Mouse (Mus musculus) cerebellum, postnatal 4 days (tissue): ENCODE measurements around the gene Lrrc8d.
"Not testable (repeated sequence)": the region's sequence is repeated elsewhere in the genome, so short reads cannot be mapped to it uniquely, and the experiment has no call there.

Experiments used
- DNase-seq, 2 experiments: peaks; one replicate each; pipeline ENCODE4 v3.0.0; 2022; ENCODE audit warnings: low spot score in 2 of 2, mixed read lengths in 1 of 2

Gene Lrrc8d

DNA sequence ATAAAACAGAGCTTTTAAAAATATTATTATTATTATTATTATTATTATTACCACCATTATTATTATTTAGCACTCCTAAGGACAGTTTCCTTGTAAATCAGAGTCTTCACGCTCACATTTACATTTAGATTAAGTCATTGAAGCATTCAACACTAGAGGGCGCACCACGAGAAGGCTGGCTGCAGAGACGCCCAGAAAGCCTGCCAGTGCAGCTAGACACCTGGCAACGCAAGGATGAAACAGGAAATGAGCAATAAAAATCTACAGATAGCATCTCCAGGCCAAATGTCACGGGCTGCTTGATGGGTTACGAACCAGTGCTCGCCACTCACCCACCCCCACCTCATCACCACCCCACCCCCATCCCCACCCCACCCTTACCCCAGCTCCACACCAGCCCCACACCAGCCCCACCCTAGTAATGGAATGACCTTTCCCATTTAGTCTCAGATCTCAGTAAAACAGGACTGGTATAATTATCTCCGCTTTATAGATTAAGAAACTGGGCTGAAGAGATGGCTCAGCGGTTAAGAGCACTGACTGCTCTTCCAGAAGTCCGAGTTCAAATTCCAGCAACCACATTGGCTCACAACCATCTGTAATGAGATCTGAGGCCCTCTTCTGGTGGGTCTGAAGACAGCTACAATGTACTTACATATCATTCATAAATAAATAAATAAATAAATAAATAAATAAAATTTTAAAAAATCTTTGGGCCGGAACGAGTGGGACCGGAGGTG is 14.7 kb upstream of the Lrrc8d start:
- DNase-seq = peak; percentile 45 to 81

DNA sequence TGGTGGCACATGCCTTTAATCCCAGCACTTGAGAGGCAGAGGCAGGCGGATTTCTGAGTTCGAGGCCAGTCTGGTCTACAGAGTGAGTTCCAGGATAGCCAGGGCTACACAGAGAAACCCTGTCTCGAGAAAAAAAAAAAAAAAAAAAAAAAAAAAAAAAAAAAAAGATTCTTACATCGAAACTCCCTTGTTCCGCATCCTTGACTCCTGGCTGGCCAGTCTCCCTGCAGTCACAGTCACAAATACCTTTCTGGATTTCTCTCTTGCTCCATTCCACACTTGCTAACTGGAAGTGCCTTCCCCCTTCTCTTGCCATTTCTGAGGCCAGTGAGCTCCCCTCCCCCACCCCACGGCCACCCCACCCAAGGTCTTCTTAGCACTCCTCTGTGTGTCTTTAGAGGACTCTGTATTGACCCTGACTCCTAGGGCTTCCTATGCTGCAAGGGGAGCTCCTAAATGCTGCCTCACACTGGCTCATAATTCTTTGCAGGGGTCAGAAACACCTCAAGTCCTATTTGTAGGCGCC is 13.9 kb upstream of the Lrrc8d start:
- DNase-seq = not testable (repeated sequence)

DNA sequence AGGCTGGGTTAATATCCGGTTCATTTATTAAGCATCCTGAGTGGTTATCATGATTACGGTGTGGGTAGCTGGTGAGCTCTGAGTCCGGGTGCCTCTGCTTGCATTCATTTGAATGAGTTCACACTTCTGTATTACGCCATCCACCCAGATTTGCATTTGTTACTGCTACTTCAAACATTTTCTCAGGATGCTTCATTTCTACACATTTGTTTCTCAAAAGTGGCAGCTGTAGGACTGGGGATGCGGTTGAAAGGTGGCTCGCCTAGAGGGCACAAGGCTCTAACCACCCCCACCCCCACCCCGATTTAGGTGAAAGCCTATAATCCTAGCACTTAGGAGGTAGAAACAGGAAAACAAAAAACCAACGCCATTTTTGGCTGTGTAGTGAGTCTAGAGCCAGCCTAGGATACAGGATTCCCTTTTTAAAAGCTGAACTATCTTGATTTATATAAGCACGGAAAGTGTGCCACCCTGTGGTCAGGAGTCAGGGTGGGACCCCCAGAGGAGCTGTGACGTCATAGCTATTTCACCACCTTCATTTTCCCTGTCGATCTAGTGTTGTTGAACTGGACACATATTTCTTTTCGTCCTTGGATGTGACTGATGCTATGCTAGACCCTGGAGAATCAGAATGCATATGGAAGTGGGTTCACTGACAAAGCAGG is 13.3 kb upstream of the Lrrc8d start:
- no peak for DNase-seq

DNA sequence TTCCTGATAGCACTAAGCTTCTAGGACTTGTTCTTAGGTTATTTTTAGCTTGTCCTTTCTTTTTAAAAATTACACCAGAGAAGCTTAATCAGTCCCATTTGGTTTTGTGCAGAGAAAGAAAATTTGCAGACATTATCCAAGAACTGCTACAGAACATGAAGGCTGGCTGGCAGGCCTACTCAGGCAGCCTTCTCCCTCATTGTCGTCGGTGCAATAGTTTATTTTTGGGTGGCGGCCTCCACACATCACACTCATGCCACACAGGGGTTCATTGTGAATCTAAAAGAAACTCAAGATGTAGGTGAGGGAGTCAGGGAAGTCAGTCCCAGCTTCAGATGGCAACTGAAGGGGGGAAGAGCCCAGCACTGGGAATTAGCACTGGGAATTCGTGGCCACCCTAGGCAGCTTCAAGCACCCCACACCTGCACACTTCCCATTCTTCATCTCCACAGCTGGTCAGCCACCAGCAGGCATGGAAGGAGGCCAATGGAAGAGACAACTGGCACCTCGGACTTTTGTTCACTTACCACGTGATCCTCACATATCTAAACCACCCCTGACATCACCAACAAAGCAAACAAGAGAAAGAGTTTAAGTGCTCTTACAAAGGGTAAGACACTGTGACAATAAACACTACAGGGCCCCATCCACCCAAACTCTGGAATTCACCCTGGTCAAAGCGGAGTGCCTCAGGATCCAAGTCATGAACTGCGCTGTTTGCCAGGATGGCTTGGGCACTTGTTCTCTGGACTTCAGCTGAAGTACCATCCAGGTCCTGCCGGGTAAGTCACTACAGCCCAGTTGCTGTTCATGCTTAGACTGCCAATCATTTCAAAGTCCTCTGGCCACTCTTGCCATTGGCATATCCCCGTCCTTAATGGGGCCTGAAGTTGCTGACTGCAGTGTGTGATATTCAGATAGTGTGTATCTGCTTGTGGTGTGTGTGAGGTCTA is 9.0 kb upstream of the Lrrc8d start:
- DNase-seq = no peak

DNA sequence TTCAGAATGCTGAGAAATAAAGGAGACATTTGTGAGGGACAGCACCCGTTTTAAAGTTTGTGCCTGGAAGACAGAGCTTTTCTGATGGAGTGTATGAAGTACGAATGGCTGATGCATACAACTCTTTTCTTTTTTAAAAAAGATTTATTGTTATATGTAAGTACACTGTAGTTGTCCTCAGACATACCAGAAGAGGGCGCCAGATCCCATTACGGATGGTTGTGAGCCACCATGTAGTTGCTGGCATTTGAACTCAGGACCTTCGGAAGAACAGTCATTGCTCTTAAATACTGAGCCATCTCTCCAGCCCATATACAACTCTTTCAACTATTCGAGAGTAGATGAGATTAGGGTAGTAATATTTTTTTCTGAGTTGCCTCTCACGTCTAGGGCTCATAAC is 8.1 kb upstream of the Lrrc8d start:
- DNase-seq = no peak

DNA sequence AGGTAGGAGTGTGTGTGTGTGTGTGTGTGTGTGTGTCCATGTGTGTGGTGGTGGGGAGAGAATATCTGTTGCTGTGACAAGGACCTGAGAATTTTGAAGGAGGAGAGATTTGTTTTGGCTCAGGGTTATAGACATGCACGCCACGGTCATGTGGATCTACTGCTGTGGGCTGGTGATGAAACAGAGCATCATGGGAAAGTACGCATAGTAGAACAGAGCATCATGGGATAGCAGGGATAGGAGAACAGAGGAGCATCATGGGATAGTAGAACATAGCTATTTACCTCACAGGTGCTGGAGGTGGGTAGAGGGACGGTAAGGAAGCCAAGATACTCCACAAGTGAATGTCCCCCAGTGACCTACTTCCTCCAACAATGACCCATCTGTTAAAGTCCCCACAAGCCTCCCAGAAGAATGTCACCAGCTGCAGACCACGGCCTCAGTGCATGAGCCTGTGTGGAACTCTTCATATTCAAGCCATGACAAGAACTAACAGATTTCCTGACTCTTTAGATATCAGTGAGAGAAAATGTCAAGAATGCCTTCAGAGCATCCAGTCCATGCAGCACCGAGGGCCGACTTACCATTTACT is 5.3 kb upstream of the Lrrc8d start:
- no peak for DNase-seq

DNA sequence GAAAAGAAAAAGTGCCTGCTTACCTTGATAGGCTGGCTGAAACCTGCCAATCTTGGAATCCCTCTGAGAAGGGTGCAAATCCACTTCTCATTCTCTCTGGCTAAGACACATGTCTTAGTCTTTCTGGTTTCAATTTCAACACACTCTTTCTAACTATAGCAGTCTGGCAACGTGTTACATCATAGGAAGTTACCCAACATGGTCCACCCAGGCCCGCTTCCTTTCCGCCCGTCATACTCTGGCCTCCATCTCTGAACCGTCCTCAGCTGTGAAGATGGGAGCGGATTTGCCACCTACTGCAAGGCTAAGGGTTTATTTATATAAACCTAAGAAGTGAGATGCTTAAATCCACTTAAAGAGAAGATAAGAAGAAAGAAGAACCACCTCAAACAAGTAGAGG is 3.7 kb upstream of the Lrrc8d start:
- DNase-seq = no peak

DNA sequence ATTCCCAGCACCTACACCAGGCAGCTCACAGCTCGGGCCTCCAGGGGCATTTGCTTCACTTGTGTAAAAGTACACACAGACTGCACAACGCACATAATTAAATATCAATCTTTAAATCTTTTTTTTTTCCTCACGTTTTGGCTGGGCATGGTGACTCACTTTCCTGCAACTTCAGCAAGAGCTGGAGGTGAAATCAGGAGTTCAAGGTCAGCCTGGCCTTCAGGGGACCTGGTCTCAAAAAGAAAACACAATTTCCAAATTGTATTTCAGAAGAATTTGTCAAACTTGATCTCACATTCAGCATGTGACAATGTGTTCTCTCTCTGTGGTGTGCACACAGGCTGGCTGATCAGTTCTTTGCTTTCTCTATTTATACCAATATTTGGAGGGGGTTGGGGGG is 1.9 kb upstream of the Lrrc8d start:
- DNase-seq = no peak

DNA sequence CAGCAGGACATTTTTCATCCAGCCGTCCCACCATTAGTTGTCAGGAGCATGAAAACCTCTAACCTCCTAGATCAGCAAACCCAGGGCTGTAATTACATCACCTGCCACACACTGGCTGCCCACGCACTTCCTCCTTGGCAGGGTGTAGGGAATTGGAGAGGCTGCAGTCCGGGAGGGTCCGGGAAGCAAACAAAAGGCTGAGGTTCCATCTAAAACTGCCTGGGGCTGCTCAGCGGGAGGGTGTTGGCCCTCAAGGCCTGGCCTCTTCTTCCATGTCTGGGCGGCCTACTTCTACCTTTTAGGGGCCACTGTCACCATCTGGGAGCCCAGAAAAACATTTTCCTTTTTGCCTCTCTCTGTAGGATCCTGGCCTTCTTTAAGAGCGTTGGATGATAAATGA is 1.1 kb upstream of the Lrrc8d start:
- no peak for DNase-seq

DNA sequence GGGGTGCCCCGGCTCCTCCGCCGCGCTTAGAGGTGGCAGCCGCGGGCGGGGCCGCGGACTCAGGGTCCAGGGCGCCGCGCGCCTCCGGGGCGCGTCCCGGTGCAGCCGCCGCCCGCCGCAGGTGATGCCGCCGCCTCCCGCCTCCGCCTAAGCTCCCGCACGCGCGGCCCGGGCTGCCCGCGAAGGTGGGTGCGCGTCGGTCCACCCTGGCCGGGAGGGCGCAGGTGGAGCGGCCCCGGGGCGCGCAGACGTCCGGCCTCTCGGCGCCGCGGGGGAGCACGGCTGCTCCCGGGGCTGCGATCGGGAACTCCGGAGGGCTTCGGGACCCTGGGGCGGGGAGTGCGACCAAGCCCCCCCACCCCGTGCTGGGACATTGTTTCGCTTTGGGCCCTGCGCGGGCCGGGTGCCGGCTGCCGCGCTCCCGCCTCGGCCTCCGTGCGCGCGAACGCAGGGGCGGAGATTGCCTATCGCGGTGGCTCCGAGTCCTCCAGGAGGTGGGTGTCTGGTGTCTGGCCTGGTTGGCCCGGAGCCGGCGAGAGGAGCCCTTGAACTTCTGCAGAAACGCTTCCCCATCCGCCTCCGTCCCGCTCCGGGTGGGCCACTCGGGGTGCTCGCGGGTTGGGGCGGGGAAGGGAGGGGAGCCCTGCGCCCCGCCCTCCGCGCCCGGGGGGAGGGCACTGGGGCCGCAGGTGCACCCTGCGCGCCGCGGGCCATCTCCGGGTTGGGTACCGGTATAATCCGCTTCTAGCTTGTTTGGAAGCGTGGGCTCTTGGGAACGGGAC is 492 bp downstream of the Lrrc8d start:
- peak; percentile 42 to 68 for DNase-seq

DNA sequence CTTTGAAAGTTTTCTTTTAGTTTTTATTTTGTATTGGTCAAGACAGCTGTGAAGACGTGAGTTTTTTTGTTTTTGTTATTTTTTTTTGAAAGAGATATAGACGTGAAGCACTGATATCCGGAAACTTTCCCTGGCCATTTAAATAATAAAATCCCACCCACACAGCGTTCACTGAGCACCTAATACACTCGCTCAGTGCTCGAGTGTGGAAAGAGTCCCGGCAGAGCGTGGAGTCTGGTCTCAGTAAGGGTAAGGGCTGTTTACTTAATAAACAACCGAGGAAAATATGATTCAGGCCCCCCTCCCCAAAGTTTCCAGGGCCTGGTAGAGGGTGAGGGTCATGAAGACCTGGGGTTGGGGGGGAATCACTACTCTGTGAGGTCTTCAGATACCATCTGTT is 1.6 kb downstream of the Lrrc8d start:
- DNase-seq = no peak

DNA sequence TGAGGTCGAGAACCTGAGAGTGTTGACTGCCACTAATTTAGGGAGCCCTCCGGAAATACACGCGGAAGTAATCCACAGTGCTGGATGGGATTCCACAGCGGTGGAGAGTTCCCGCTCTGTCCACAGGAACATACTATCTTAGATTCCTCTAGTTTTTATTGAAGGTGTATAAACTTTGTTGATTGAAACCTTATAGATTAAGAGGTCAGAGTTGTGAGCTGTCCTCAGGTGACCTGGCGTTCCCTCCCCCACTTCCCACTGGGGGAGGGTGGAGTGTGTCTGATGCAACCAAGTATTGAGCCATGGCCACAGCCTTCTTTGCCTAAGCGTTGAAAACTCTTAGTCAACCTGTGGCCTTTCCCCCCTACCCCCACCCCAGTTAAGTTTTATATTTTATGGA is 2.1 kb downstream of the Lrrc8d start:
- no peak for DNase-seq

DNA sequence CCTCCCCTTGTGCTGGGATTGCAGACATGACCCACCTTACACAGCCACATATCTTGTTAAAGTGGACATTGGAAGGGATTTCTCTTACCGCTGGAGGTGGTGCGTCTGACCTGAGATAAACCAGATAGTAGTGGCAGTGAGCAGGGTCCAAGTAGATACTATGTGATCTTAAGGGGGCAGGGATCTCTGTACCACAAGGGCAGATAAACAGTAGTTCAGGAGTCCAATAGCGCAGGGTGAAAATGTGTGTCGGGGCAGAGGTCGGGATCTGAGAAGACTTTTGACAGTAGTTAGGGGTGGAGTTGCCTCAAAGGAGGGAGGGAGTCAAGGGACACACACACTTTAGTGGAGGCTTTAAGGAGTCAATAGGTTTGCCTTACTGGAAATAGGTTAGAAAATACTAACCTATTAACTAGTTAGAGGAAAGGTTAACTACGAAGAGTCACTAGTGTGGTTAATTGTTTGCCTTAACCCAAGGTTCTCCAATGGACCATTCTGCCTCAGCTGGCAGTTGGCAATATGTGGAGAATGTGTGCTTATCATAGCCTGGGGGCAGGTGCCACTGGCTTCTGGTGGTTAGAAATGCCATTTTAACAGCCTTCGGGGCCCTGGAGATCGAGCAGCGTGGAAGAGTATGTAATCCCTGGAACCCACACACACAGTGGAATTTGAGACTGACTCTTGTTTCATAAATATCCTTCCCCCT is 3.0 kb downstream of the Lrrc8d start:
- no peak for DNase-seq

DNA sequence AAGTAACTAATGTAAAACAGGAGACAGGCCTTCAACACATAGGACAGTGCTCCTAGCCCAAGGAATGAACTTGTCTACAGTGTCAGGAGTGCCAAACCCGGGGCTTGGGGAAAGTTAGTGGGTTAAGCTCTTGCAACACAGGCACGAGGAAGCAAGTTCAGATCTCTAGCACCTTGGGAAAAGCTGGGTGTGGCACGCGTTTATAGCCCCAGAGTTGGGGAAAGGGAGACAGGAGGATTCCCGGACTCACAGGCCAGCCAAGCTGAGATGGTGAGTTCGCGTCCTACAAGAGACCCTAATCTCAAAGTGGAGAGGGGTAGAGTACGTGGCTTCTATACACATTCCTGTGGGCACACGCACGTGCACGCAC is 3.5 kb downstream of the Lrrc8d start:
- no peak for DNase-seq

DNA sequence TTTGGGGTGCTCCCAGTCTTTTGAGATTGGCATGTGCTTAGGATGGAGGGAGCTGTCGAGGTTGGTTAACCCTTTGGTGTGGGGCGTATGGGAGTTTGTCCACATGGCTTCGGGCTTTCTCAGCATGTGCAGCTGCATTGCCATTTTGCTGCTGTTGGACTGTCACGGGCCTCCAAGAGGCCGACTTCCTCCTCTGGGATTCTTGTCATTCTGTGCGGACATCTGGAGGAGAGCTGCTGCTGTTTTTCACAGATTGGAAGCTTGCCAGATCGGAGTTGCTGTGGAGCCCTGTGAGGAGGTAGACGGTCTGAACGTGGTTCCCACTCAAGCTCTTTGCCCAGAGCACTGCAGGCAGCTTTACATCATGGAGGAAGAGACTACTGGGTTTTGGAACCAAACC is 4.8 kb downstream of the Lrrc8d start:
- DNase-seq = no peak

DNA sequence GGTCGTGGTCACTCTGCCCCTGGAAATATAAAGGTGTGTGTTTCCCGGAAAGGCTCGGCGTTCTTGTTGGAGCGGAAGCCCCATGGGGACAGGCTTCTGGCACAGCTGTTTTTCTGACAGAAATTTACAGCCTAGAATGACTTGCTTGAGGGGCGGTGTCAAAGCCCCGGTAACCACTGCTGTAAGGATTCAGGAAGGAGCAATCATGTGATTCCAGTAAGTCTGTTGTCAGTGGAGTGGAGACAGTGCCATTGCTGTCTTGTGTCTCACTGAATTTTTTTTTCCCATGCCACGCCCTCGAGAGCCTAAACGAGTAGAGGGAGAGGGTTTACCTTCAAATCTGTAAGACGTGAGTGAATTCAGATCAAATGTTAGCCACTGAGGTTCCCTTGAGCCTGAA is 6.9 kb downstream of the Lrrc8d start:
- DNase-seq = no peak

DNA sequence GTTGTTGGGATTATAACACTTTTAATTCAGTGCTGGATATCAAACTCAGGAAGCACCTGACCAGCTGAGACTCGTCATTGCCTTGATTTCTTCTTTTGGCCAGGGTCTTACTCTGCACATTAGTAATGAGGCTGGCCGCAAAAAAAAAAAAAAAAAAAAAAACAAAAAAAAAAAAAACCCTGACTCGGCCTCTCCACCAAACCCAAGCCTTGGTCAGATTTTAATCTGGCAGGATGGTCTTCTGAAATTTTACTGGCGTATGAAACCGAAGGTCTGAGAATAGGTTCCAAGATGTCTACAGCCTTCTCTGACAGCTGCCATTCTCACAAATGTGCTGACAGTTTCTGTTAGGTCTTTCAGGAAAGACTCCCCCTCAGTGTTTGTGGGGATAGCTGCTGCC is 8.5 kb downstream of the Lrrc8d start:
- DNase-seq = no peak

DNA sequence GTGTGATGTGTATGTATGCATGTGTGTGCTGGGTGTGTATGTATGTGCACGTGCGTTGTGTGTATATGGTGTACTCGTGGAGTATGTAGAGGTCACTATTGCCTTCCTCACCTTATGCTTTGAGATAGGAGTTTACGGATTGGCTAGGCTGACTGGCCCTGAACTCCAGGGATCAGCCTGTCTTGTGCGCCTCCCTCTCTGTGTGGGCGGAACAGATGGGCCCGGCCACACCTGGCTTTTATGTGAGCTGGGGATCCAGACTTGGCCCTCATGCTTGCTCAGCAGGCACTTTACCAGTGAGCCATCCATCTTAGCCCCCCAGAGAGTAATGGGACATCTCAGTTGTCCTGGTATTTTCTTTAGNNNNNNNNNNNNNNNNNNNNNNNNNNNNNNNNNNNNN is 10.7 kb downstream of the Lrrc8d start:
- DNase-seq = no peak

DNA sequence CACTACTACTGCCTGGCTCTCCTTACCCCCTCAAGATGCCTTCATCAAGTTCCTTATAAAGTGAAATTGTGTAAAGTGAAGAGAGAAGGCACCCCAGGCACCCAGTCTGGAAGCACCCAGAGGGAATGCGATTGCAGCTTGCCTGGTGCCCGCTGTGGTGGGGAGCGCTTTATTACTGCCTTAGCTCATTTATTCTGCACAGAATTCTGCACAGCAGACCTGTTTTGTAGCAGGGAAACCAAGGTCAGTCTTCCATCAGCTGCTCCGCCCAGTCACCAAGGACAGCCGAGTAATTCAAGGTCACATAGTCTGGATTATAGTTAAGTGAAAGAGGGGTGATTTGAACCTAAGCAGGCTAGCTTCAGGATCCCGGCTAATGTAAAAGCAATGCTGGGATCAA is 14.7 kb downstream of the Lrrc8d start:
- no peak for DNase-seq

DNA sequence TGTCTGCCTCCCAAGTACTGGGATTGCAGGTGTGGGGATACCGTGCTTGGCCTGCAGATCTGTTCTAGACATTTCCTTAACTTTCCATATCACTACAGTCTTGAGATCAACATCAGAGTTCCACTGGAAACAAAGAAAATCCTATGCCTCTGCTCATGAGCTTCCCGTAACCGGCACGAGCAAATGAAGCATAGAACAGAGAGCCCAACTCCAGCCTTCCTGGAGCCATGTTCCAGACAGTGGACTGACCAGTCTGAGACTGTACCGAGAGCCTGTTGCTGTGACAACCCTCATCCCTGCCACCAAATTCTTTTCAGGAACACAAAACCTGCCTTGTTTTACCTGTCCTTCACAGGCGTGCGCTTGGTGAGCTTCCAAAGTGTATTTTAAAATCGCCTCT is 15.3 kb downstream of the Lrrc8d start:
- DNase-seq = no peak
